In genomic region chrX:103918954-103919353, GRCm38 (mm10) we compare ENCODE assay signal across 11 mouse cellular contexts.
A peak's percentile ranks its signal among the peaks of the same experiment; 100 is the strongest.
DNase-seq lines count a peak whose midpoint lies in the region; ATAC-seq lines count a peak whose summit lies in the region.
"Had no signal": no experiment of that assay in that cellular context is flagged by ENCODE, and none has a peak within 500 bp of the region (broad histone marks: within the 10 kb centered on the region; RNA-seq: fewer than 3 reads in every experiment).

No protein-coding gene starts in this region.

- no peak overlapping the region for H3K4me3 ChIP-seq in hindbrain, embryonic 14.5 days (replicated peaks; ENCODE audit: low read length)
- H3K4me3 ChIP-seq: embryonic facial prominence, embryonic 13.5 days; lung, embryonic 15.5 days had no signal

- no peak overlapping the region for H3K9ac ChIP-seq in hindbrain, embryonic 14.5 days
- H3K9ac ChIP-seq: embryonic facial prominence, embryonic 13.5 days; lung, embryonic 15.5 days had no signal

- H3K4me1 ChIP-seq in hindbrain, embryonic 14.5 days (replicated peaks; ENCODE audit: control insufficient read depth, insufficient read depth, low read length) = no peaks in the 10 kb centered on the region
- H3K4me1 ChIP-seq: embryonic facial prominence, embryonic 13.5 days; lung, embryonic 15.5 days had no signal

- ATAC-seq in hindbrain, embryonic 14.5 days (ENCODE audit: low FRiP score) = no peak

- H3K4me2 ChIP-seq in hindbrain, embryonic 14.5 days (replicated peaks) = no peak overlapping the region
- H3K4me2 ChIP-seq: embryonic facial prominence, embryonic 13.5 days; lung, embryonic 15.5 days had no signal

- DNase-seq in embryo, embryonic 10 days (ENCODE audit: low spot score) = peak; percentile 7
- no peak for DNase-seq in embryo, embryonic 9.5 days (ENCODE audit: extremely low spot score)
- DNase-seq in retina, embryonic 14.5 days (ENCODE audit: low spot score) = peak; percentile 7
- DNase-seq in retina, postnatal 1 day = no peak
- peak; percentile 43 to 56 for DNase-seq in kidney, postnatal 4 days
- no peak for DNase-seq in thymus, postnatal 10 days (ENCODE audit: low spot score in 2 of 2)
- no peak for DNase-seq in hindbrain, embryonic 14.5 days (ENCODE audit: low spot score)
- DNase-seq in thymus, postnatal 14 days = no peak
- DNase-seq: thymus, adult 18-20 months had no signal

- no peaks in the 10 kb centered on the region for H3K9me3 ChIP-seq in hindbrain, embryonic 14.5 days (ENCODE audit: control insufficient read depth, low read length)
- H3K9me3 ChIP-seq: embryonic facial prominence, embryonic 13.5 days; lung, embryonic 15.5 days had no signal

- no peaks in the 10 kb centered on the region for H3K36me3 ChIP-seq in hindbrain, embryonic 14.5 days (replicated peaks; ENCODE audit: control insufficient read depth, insufficient read depth)
- H3K36me3 ChIP-seq: embryonic facial prominence, embryonic 13.5 days; lung, embryonic 15.5 days had no signal

- 64% methylated on average over 5 of the region's 5 CpGs for WGBS in hindbrain, embryonic 14.5 days

- no peak overlapping the region for H3K27ac ChIP-seq in hindbrain, embryonic 14.5 days
- H3K27ac ChIP-seq: embryonic facial prominence, embryonic 13.5 days; lung, embryonic 15.5 days had no signal

- H3K27me3 ChIP-seq in hindbrain, embryonic 14.5 days (ENCODE audit: control insufficient read depth, insufficient read depth, low read length) = peaks cover 52% of the 10 kb centered on the region

Comparison
In these comparisons a context has a peak if more than half of its experiments do, and no peak if none do; other contexts are left out.
1. DNase-seq: peak in embryo, embryonic 10 days (single experiment), retina, embryonic 14.5 days (single experiment) and kidney, postnatal 4 days (2 of 2); none in embryo, embryonic 9.5 days (single experiment), retina, postnatal 1 day (single experiment), thymus, postnatal 10 days (0 of 2), hindbrain, embryonic 14.5 days (single experiment) and thymus, postnatal 14 days (single experiment).